Mouse (Mus musculus) CH12F3 (cell line): ENCODE results near the gene Slc39a10.
"Not testable (repeated sequence)": the region's sequence is repeated elsewhere in the genome, so short reads cannot be mapped to it uniquely, and the experiment has no call there.

Experiments used
- in situ Hi-C: fragments of 300-500 bp; cut with MboI; formaldehyde crosslinking; loops from 2 replicates; pipeline ENCODE4 v1.14.3; 2020; ENCODE audit warnings: low sequenced_read_pairs

The Slc39a10 gene

DNA sequence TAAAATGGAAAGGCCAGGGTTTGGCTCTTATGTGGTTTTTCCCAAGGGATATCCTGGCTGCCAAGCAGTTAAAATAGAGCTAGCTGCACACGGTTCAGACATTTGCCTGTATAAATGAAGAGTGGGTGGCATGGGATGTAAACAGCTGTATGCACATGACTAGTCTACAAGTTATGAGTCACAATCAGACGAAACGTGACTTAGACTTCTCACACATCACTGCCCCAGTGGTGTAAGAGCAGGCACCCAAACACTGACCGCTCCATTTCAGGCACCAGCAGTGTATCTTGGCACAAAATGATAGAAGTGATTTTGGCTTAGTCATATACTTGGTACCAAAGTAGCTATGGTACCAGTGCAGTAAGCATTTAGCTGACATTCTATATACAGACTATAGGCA lies 84.0 kb downstream of the Slc39a10 start:
- in situ Hi-C loops: not testable (repeated sequence)

DNA sequence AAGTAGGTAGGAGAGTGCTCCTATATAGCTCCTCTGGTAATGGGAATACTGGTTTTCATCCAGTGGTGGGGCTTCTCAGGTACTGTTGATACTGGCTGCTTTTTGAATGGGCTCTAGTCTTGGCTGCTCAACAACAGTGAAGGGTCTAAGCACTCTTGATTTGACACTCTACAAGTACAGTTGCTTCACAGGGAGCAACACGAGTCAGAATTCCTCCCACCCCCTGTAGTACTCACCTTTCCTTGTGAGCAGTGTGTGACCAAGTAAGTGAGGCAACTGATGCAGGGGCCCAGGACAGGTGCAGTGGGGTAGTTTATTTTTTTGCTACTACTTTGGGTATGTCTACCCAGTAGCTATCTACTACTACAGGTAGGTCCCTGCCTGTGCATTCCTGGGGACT lies 87.6 kb downstream of the Slc39a10 start:
- in situ Hi-C loops: no loop called here

DNA sequence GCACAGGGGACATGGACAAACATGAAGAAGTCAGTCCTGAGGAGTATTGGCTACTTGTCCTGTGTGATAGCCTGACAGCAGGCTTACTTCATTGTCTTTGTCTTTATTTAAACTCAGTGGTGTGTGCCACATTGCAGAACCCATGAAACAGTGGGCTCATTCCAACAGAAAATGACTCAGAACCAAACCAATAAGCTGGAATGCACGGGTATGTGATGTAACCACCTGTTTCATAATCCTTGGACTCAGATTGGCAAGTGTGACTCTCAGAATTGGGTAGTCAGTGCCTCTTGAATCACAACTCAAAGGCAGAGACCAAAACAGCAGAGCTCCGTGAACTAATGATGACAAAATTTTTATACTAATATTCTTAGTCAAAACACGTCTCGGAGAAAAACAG lies 110.4 kb downstream of the Slc39a10 start:
- in situ Hi-C loops: not testable (repeated sequence)

DNA sequence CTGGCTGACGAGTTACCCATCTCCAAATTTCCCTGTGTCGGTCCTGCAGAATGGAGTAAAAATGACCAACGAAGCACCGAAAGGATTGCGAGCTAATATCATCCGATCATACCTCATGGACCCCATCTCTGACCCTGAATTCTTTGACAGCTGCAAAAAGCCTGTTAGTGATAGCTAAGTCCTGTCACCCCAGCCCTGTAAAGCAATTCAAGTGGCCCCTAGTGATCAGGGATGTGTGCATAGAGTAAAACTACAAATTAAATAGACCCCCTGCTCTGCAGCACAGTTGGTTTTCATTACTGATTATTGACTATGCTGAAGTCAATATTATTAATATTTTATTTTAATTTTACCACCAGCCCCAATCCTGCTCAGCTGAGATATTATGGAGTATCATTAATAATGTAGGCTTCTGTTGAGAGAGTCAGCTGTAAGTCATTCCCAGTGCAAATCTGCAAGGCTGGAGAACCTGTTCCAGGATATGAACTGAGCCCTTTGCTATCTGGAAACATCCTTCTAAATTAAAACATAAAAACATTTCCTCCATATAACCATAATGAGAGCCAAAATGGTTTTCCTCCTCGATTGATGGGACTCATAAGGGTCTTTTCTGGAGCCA lies 122.5 kb downstream of the Slc39a10 start:
- in situ Hi-C loops: not testable (repeated sequence)

DNA sequence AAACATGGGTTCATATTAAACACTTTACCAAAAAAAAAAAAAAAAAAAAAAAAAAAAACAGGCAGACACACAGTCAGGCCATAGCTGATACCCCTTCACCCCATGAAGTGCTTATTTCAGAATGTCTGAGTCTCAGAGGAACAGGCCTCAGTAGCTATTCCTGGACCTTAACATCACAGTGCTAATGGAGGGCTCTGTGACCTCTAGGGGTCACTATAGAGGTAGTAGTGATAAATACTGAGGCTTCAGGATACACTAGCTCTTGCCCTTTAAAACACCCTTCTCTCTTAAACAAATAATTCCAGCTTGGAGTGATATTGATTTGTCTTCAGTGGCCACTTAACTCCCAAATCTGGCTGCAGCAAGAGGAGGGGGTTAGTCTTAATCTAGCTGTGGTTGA lies 123.3 kb downstream of the Slc39a10 start:
- in situ Hi-C loops: not testable (repeated sequence)

DNA sequence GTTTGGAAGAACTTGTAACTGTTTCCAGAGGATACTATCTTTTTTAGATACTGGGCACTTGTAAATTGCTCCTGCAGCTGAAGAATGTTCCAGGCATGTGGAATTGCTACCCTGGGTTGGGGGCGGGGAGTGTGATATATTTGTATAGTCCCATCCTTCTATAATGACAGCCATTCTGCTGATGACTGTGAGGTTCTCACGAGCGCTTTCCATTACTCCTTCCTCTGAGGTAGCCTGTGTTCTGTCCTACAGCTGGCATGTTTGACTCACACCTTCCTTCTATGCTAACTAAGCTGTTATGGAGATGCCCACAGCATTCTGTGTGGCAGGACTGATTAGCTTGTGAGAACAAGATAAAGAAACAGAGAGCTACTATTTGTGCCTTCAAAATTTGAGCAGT lies 128.1 kb downstream of the Slc39a10 start:
- in situ Hi-C loops: not testable (repeated sequence)
